8 mouse cellular contexts compared by ENCODE assay signal in the genomic region with DNA sequence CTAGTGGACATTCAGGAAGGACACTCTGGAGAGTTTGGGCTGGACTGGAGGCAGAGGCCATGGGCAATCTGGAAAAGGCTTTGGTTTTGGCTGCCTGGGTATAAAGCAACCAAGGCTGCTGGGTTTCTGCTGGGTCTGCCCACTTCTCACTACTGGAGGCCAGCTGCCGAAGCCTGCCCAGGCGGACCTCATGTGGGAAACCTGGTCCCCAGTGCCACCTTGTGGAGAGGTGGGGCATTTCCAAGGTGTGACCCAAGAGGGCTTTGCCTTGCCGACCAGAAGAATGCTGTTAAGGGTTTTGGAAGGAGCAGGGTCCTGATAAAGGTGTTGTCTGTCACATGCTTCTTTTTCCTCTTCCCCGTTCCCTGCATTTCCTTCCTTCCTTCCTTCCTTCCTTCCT. TPM values are rescaled to one million over a fixed set of nuclear protein-coding genes. Genes with fewer than 3 reads are reported as not detected.
A peak's percentile ranks its signal among the peaks of the same experiment; 100 is the strongest.
DNase-seq lines count a peak whose midpoint lies in the region; ATAC-seq lines count a peak whose summit lies in the region.

No protein-coding gene starts in this region.

- 8% methylated on average over 4 of the region's 4 CpGs for WGBS in stomach, embryonic 15.5 days

- DNase-seq in 3134 (ENCODE audit: extremely low read depth, insufficient read length, low spot score), result peak; percentile 67
- peak; percentile 76 for DNase-seq in adrenal gland, adult 8-10 months
- peak; percentile 79 for DNase-seq in embryo, embryonic 9.5 days (ENCODE audit: extremely low spot score)
- DNase-seq in kidney, adult 9 months, result peak; percentile 93
- peak; percentile 80 for DNase-seq in liver
- peak; percentile 88 for DNase-seq in naive thymus-derived CD4-positive, alpha-beta T cell, adult 2 months (ENCODE audit: low read depth)

- H3K9me3 ChIP-seq in stomach, embryonic 15.5 days, result no peaks in the 10 kb centered on the region

- ATAC-seq in granulocyte monocyte progenitor cell, adult 5-6 weeks (replicated peaks; ENCODE audit: poor library complexity, severe bottlenecking), result peak; percentile 96
- peak; percentile 77; the same call in 1 of the 2 replicates for ATAC-seq in stomach, embryonic 15.5 days (ENCODE audit: insufficient read depth, low FRiP score, low read depth)

- H3K4me1 ChIP-seq in stomach, embryonic 15.5 days, result no peaks in the 10 kb centered on the region

- H3K9ac ChIP-seq in stomach, embryonic 15.5 days, result no peak overlapping the region

- H3K27me3 ChIP-seq in stomach, embryonic 15.5 days (replicated peaks), result no peaks in the 10 kb centered on the region

- H3K36me3 ChIP-seq in stomach, embryonic 15.5 days, result no peaks in the 10 kb centered on the region

- H3K4me2 ChIP-seq in stomach, embryonic 15.5 days, result no peak overlapping the region

- H3K4me3 ChIP-seq in stomach, embryonic 15.5 days (replicated peaks), result no peak overlapping the region

- no peak overlapping the region for H3K27ac ChIP-seq in stomach, embryonic 15.5 days

RNA-seq across cellular contexts. Expression of gene U2af1, which starts 6.1 kb away (rescaled TPM):
- total RNA-seq in adrenal gland, adult 8-10 months (2022), result 100 to 1,000 TPM; 128 to 156 (median 143) TPM
- total RNA-seq in granulocyte monocyte progenitor cell, adult 5-6 weeks (2014; fragmentation: Nextera tagmentation), result 116 and 155 TPM in 2 replicates
- total RNA-seq in granulocyte monocyte progenitor cell, adult 5-6 weeks (2017), result 250 and 287 TPM in 2 replicates
- 301 and 311 TPM in 2 replicates for polyA plus RNA-seq in stomach, embryonic 15.5 days (2015; fragmentation: Nextera tagmentation; extraction: Ambion mirVana)

RNA-seq across cellular contexts. Expression of gene Cryaa, which starts 12.8 kb away (rescaled TPM):
- not detected for total RNA-seq in adrenal gland, adult 8-10 months (2022)
- total RNA-seq in granulocyte monocyte progenitor cell, adult 5-6 weeks (2014; fragmentation: Nextera tagmentation), result not detected in 2 replicates
- not detected in 2 replicates for total RNA-seq in granulocyte monocyte progenitor cell, adult 5-6 weeks (2017)
- 0.21 TPM in 1 of 2 replicates, not detected in the other for polyA plus RNA-seq in stomach, embryonic 15.5 days (2015; fragmentation: Nextera tagmentation; extraction: Ambion mirVana)

RNA-seq across cellular contexts. Expression of gene Cbs, which starts 27.7 kb away (rescaled TPM):
- total RNA-seq in adrenal gland, adult 8-10 months (2022), result 1 to 10 TPM; 2.6 to 5.3 (median 3.9) TPM
- total RNA-seq in granulocyte monocyte progenitor cell, adult 5-6 weeks (2014; fragmentation: Nextera tagmentation), result 0.28 and 4.8 TPM in 2 replicates
- total RNA-seq in granulocyte monocyte progenitor cell, adult 5-6 weeks (2017), result 0.57 and 0.99 TPM in 2 replicates
- polyA plus RNA-seq in stomach, embryonic 15.5 days (2015; fragmentation: Nextera tagmentation; extraction: Ambion mirVana), result 24.5 and 38.2 TPM in 2 replicates
